Mouse (Mus musculus) lung, postnatal 4 days (tissue): ENCODE data around the gene Prdm1.

Experiments
- DNase-seq, 2 experiments: peaks; one replicate each; pipeline ENCODE4 v3.0.0; 2021

The Prdm1 gene

GRCm38 (mm10) chr10:44418901-44419300 is 109.4 kb downstream of the Prdm1 start:
- no peak for DNase-seq

- DNase-seq: no peak
These were observed 112.7 kb downstream of the Prdm1 start for GRCm38 (mm10) chr10:44415576-44415975.

DNA sequence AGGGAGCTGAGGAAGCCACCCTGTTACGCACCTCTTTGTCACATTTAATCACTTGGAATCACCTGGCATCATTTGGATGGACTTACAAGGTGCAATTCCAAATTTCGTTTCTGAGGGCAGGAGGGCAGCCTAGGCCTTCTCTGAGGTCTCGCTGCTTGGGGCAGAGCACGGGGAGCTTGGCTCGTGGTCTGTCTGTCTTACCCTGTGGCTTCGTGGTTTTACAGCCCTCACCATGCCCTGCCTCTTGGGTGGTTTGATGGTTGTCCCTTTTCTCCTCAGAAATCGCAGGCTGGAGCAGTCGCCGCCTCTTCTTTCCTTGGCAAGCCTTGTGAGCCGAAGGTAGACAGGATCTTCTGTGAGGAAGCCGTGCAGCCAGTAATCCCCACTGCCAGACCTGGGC is 118.3 kb downstream of the Prdm1 start:
- DNase-seq: no peak

- no peak for DNase-seq
These were observed 119.2 kb downstream of the Prdm1 start for GRCm38 (mm10) chr10:44409054-44409453.

DNA sequence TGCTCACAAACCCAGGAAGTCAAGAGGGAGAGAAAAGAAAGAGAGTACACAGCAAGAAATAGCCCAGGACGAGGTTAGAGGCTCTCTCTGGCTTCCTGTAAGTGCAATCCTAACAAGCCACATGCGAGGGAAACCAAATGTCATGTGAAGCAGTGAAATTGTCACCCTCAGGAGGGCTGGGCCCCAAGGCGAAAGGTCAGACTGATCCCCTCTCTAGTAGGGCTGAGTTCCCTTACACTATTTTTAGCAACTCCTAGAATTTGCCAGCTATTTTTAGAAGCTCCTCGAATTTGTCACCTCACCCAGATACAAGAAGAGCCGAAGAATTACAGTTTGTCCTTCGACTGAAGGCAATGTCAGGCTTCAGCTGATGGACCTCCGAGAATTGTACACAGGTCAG is 124.9 kb downstream of the Prdm1 start:
- no peak for DNase-seq

DNA sequence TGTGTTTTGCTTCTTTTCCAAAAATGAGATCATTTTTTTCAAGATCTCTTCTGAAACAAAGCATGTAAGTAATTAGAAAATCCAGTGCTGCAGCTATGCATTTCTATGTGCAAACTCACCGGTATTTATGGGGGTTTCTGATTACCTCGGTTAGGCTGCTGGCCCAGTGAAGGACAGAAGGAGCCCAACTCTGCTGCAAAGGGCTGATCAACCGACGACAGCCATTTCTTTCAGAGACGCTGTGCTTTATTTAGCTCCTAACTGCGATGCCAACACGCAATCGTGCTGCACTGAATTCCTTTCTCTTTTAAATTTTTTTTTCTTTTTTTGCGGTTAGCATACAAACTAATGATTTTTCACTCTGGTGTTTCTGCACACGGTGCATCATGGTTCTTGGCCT is 126.7 kb downstream of the Prdm1 start:
- DNase-seq: no peak

DNA sequence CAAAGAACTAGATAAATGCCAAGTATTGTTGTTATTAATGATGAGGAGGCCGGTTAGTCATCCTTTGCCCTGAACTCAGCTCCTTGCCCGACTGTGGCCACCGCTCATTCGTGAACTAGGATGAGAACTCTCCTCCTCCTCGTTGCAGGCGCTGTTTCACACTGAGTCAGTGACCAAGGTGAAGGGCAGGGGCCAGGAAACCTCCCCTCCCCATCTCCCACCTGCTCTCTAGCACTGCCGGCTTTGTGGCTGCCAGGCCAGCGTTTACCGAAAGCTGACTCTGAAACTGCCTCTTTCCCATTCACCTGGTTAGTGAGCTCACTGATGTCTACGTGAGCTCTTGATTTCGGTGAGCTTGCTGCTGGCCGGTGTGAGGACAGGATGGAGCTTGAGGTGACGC is 127.7 kb downstream of the Prdm1 start:
- DNase-seq: no peak

- DNase-seq: no peak
These were observed 128.2 kb downstream of the Prdm1 start for GRCm38 (mm10) chr10:44400119-44400518.

- no peak for DNase-seq
These were observed 135.4 kb downstream of the Prdm1 start for GRCm38 (mm10) chr10:44392855-44393254.

DNA sequence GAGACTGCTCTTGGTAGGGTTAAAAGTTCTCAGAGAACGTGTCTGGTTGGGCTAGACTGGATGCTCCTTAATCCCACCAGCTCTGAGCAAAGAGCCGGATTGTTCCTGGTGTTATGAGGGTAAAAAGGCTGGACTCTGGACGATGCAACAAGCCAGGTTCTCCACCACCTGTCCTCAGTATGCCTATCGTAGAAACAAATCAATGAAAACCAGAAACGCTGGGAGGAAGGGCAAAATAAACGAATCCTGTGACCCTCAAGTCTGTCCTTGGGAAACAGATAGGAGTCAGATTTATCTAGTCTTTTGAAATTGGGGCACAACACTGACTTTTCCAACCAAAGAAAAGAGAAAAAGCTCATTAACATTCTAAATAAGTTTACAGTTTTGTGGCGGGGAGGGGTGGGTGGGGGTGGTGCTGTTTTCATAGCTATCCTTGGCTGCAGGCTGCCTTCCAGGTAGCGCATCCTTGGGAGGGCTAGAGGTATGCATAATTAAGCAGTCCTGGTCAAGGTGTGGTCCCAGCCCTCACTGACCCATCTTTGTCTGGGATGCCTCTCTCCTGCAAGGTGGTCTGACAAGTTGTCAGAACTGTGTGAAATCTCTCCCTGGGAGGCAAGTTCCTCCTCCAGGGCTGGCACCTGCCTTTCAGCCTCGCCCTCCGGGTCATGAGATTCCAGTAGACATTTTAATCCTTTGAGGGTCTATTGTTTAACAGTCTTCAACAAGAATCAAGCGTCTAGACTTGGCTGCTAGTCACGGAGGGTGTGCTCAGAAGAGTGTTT is 136.6 kb downstream of the Prdm1 start:
- DNase-seq: no peak

DNA sequence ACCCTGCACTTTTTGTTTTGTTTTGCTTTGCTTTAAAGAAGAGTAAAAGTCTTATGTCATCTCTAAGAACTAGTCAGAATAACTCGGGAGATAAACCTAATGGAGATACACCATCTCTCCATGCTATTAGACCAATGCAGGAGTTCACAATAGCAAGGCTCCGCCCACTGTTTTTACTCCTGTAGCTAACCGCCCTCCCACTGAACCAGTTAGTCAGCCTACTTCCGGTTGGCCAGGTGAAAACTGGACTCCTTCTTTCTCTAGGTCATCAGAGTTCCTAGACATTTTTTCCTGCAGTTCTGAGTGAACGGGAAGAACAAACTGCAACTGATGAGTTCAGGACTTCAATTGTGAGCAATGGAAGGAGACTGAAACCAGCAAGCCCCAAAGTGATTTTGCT is 138.0 kb downstream of the Prdm1 start:
- DNase-seq: no peak

GRCm38 (mm10) chr10:44388706-44389233 is 139.5 kb downstream of the Prdm1 start:
- DNase-seq: no peak
